Mouse (Mus musculus) cortical plate, adult 2 months (tissue): ENCODE data around the gene Retreg3.

ENCODE experiments used
- CTCF ChIP-seq: fragments of 200-500 bp; IDR thresholded peaks from 2 replicates; pipeline ENCODE4 v1.5.1; 2011; ENCODE audit warnings: mild to moderate bottlenecking, control low read depth, low read length; ENCODE audit not compliant: insufficient read depth; ENCODE audit errors: extremely low read depth
- POLR2A ChIP-seq: fragments of 200-500 bp; IDR thresholded peaks from 2 replicates; pipeline ENCODE4 v1.6.1; 2011; ENCODE audit warnings: mild to moderate bottlenecking, low read length, control low read depth; ENCODE audit not compliant: insufficient read depth; ENCODE audit errors: extremely low read depth

DNA sequence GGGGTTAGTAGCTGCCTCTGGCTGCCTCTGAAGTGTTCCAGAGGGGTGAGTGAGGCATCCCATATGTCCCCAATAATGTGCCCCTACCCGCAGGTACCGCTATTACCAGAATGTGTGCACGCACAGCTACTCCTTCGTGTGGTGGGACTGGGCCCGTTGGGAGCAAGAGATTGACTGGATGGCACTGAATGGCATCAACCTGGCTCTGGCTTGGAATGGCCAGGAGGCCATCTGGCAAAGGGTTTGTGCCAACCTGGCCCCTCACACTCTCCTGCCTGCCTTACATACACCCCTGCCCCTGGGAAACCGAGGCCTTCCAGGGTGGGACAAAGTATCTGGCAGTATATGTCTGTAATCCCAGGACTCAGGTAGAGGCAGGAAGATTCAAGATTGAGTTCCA lies 48.7 kb downstream of the Retreg3 start:
- TF ChIP-seq CTCF: no peak
- no peak for TF ChIP-seq POLR2A
